Mouse (Mus musculus) megakaryocyte, embryonic 14.5 days (primary cell): ENCODE results near the gene Pigu. TPM values are rescaled to one million over a fixed set of nuclear protein-coding genes. Genes with fewer than 3 reads are reported as not detected.
A peak's percentile ranks its signal among the peaks of the same experiment; 100 is the strongest.

Source experiments
- H3K27me3 ChIP-seq: replicated peaks from 2 replicates; pipeline ENCODE3; 2012; ENCODE audit warnings: inconsistent platforms
- H3K36me3 ChIP-seq: replicated peaks from 2 replicates; pipeline ENCODE3; 2012; ENCODE audit warnings: low read length, inconsistent platforms, mixed read lengths
- H3K4me1 ChIP-seq: 2 replicates; pipeline ENCODE4 v1.6.1; 2012; ENCODE audit warnings: inconsistent platforms
- H3K4me3 ChIP-seq: replicated peaks from 2 replicates; pipeline ENCODE3; 2012; ENCODE audit warnings: moderate library complexity, mild to moderate bottlenecking, inconsistent platforms
- H3K9me3 ChIP-seq: 2 replicates; pipeline ENCODE4 v1.6.1; 2012; ENCODE audit warnings: inconsistent platforms
- FLI1 ChIP-seq: IDR thresholded peaks from 2 replicates; pipeline ENCODE4 v1.6.1; 2012; ENCODE audit warnings: low read length, inconsistent platforms, mixed read lengths
- GATA1 ChIP-seq: IDR thresholded peaks from 3 replicates; pipeline ENCODE4 v1.6.1; 2012; ENCODE audit warnings: mixed read lengths, low read length, inconsistent platforms, borderline replicate concordance
- polyA plus RNA-seq: library from polyadenylated mRNA; stranded (reverse); fragments of >175 nt; gene quantifications from 2 replicates; pipeline ENCODE4 v1.2.3, GENCODE M21; 2012; ENCODE audit warnings: low replicate concordance; ENCODE audit not compliant: insufficient read depth

Pigu gene
- polyA plus RNA-seq, 1 experiment = 13.0 TPM

- no peaks in the 10 kb centered on the region for H3K9me3 ChIP-seq
- TF ChIP-seq FLI1 (no peak), GATA1 (no peak)
- H3K36me3 ChIP-seq = peaks cover 80% of the 10 kb centered on the region
- peaks cover 21% of the 10 kb centered on the region for H3K4me1 ChIP-seq
- no peak overlapping the region for H3K4me3 ChIP-seq
- H3K27me3 ChIP-seq = no peaks in the 10 kb centered on the region
Measured at GRCm38 (mm10) chr2:155248718-155249117, 108.5 kb downstream of the Pigu start.

GRCm38 (mm10) chr2:155248206-155248605 lies 109.0 kb downstream of the Pigu start:
- Histone ChIP-seq H3K36me3 (peaks cover 84% of the 10 kb centered on the region), H3K4me3 (no peak overlapping the region), H3K9me3 (peaks cover 2% of the 10 kb centered on the region; the same call in 1 of the 2 replicates), H3K27me3 (no peaks in the 10 kb centered on the region), H3K4me1 (peaks cover 23% of the 10 kb centered on the region)
- TF ChIP-seq GATA1 (no peak), FLI1 (no peak)

- no peak for TF ChIP-seq GATA1
- no peak for TF ChIP-seq FLI1
- Histone ChIP-seq H3K4me3 (no peak overlapping the region), H3K27me3 (no peaks in the 10 kb centered on the region), H3K4me1 (peaks cover 39% of the 10 kb centered on the region), H3K36me3 (peaks cover 94% of the 10 kb centered on the region), H3K9me3 (peaks cover 7% of the 10 kb centered on the region; the same call in 1 of the 2 replicates)
Measured at GRCm38 (mm10) chr2:155246231-155246630, 111.0 kb downstream of the Pigu start.

GRCm38 (mm10) chr2:155242296-155242855 lies 114.9 kb downstream of the Pigu start:
- H3K9me3 ChIP-seq = peaks cover 7% of the 10 kb centered on the region; the same call in 1 of the 2 replicates
- peaks cover 63% of the 10 kb centered on the region for H3K4me1 ChIP-seq
- no peak for TF ChIP-seq FLI1
- TF ChIP-seq GATA1 = no peak
- H3K36me3 ChIP-seq = peaks cover 67% of the 10 kb centered on the region
- peak overlapping the region; percentile 75 for H3K4me3 ChIP-seq
- H3K27me3 ChIP-seq = no peaks in the 10 kb centered on the region

- H3K9me3 ChIP-seq = peaks cover 7% of the 10 kb centered on the region; the same call in 1 of the 2 replicates
- peaks cover 61% of the 10 kb centered on the region for H3K4me1 ChIP-seq
- no peak overlapping the region for H3K4me3 ChIP-seq
- H3K27me3 ChIP-seq = no peaks in the 10 kb centered on the region
- TF ChIP-seq FLI1 (no peak), GATA1 (no peak)
- H3K36me3 ChIP-seq = peaks cover 54% of the 10 kb centered on the region
Measured at GRCm38 (mm10) chr2:155240915-155241314, 116.3 kb downstream of the Pigu start.

GRCm38 (mm10) chr2:155237276-155237675 lies 120.0 kb downstream of the Pigu start:
- Histone ChIP-seq H3K4me3 (peak overlapping the region; percentile 98), H3K4me1 (peaks cover 46% of the 10 kb centered on the region), H3K36me3 (peaks cover 20% of the 10 kb centered on the region), H3K27me3 (peaks cover 4% of the 10 kb centered on the region), H3K9me3 (no peaks in the 10 kb centered on the region)
- TF ChIP-seq FLI1 (no peak), GATA1 (no peak)

DNA sequence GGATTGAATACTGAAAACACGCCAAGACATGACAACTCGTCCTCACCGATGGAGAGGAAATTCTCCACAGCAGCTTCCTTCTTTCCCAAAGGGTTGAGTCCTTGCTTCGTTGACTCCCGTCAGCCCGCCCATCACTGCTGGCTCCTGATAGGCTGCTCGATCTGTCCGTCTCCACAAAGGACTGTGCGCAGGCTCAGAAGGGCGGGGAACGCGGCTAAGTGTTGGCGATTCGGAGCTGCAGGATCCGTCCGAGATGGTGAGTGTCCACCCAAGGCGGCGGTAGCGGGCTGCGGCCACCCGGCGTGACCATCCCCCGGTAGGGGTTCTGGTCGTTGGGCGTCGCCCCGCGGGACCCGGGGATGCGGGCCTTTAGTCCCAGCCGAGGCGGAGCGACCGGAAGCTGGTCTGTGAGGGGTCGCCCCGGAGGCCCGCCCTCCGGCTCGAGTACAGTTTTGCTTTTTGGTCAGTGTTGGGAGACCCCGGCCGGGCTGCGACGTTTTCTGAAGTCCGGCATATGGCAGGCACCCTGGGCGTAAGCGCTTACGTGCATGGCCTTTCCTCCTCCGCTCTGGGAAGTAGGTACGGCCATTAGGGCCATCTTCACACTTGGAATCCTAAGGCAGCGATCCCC lies 120.8 kb downstream of the Pigu start, which contains the start of gene Dynlrb1:
Dynlrb1 (plus strand) TSS at position 172 of the 631 bp plus-strand sequence.
- peaks cover 14% of the 10 kb centered on the region for H3K36me3 ChIP-seq
- no peak for TF ChIP-seq GATA1
- no peak for TF ChIP-seq FLI1
- peaks cover 42% of the 10 kb centered on the region for H3K4me1 ChIP-seq
- peaks cover 4% of the 10 kb centered on the region for H3K27me3 ChIP-seq
- no peaks in the 10 kb centered on the region for H3K9me3 ChIP-seq
- H3K4me3 ChIP-seq = peak within 1 kb of the TSS; percentile 98

- Histone ChIP-seq H3K36me3 (peaks cover 8% of the 10 kb centered on the region), H3K4me1 (peaks cover 36% of the 10 kb centered on the region), H3K27me3 (peaks cover 4% of the 10 kb centered on the region), H3K9me3 (no peaks in the 10 kb centered on the region), H3K4me3 (peak overlapping the region; percentile 98)
- TF ChIP-seq GATA1 (no peak), FLI1 (no peak)
Measured at GRCm38 (mm10) chr2:155235746-155236361, 121.4 kb downstream of the Pigu start.

Other genes with a start within 250 kb of the Pigu start
- gene Itch, start 223.9 kb downstream of the Pigu start, polyA plus RNA-seq = 1.2 and 1.4 TPM in 2 replicates
- gene Dynlrb1, start 120.9 kb downstream of the Pigu start, polyA plus RNA-seq = 10.7 and 187 TPM in 2 replicates
- gene Map1lc3a, start 81.1 kb downstream of the Pigu start, polyA plus RNA-seq = 47.3 and 56.9 TPM in 2 replicates
- 12.7 and 21.9 TPM in 2 replicates for gene Trp53inp2, start 23.6 kb upstream of the Pigu start, polyA plus RNA-seq
- gene Ncoa6, start 116.5 kb upstream of the Pigu start, polyA plus RNA-seq = 8.0 and 12.2 TPM in 2 replicates
- gene Acss2, start 160.5 kb upstream of the Pigu start, polyA plus RNA-seq = 4.9 and 10.2 TPM in 2 replicates
- 0.60 and 24.0 TPM in 2 replicates for gene Ggt7, start 160.8 kb upstream of the Pigu start, polyA plus RNA-seq
- gene Gss, start 235.4 kb upstream of the Pigu start, polyA plus RNA-seq = 7.9 and 8.8 TPM in 2 replicates